Mouse (Mus musculus): ENCODE data around the gene Cldn12. TPM values are rescaled to one million over a fixed set of nuclear protein-coding genes. Genes with fewer than 3 reads are reported as not detected.

Cldn12 gene
- 38.0 and 38.1 TPM in 2 replicates for polyA plus RNA-seq (2012; rRNA removed)

DNA sequence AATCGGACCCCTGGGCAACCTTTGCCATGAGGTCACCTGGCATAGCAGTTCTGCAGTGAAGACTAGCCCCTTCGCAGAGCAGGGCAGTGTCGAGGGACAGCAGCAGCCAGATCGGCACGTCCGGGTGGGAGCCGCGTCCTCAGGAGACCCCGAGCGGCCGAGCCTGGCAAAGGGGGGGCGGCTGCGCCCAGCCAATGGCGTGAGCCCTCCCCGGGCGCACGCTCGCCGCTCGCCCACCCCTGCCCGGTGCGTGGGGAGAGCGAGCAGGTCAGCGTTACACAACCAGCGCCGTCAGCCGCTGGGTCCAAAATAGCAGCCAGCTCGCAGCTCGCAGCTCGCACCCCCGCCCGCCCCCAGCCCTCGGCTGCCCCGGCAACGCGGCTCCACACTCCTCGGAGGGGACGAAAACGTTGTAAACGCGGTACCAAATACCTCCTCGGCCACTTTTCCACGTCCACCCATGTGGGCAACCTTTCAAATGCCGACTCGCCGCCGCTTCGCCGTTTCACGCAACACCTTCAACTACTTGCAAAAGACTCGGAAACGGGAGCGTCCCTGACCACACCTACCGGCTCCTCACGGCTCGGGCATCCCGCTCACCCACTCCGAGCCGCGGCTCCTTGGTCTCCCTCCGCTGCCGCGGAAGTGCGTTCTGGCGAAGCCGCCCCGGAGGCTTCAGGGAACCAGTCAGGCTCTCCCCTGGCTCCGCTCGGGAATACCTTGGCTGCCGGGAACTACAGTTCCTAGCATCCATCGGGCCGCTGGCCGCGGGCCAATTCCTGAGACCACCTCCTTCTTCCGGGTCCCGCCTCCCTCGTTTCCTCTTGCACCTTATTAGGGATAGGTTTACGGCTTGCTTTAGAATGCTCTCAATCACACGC, at the start of gene Cldn12:
Cldn12 (minus strand) TSS at position 763 of the 881 bp plus-strand sequence.
- TF ChIP-seq POLR2A (IDR thresholded peaks at IDR 0.05; ENCODE audit: extremely low read depth, insufficient read depth, low read length) (no peak), CTCF (IDR thresholded peaks at IDR 0.05; ENCODE audit: extremely low read depth, insufficient read depth, low read length) (no peak)
- Histone ChIP-seq H3K4me3 (ENCODE audit: insufficient read depth, low read length) (peak within 1 kb of the TSS; percentile 85), H3K4me1 (ENCODE audit: control insufficient read depth, insufficient read depth, low read length) (peaks cover 2% of the 10 kb centered on the region; the same call in 1 of the 2 replicates), H3K27ac (ENCODE audit: insufficient read depth, low read length) (peak within 1 kb of the TSS; percentile 96)

DNA sequence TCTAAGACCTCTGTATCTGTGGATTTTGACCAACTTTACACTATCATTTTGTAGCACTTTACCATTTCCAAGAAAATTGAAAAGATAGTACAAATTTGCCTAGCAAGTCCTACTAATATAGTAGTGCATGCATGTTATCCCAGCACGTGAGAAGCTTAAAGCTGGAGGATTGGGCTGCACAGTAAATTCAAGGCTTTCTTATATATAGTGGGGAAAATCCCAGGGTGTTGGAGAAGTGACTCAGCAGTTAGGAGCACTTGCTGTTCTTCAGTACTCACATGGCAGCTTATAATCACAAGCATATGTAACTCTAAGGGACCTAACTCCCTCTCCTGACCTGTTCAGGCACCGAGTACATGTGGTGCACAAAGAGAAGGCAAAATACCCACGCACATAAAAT, 47.7 kb upstream of the Cldn12 start:
- H3K4me1 ChIP-seq (ENCODE audit: control insufficient read depth, insufficient read depth, low read length): no peaks in the 10 kb centered on the region
- H3K27ac ChIP-seq (ENCODE audit: insufficient read depth, low read length): no peak overlapping the region
- no peak overlapping the region for H3K4me3 ChIP-seq (ENCODE audit: insufficient read depth, low read length)
- TF ChIP-seq CTCF (IDR thresholded peaks at IDR 0.05; ENCODE audit: extremely low read depth, insufficient read depth, low read length) (no peak), POLR2A (IDR thresholded peaks at IDR 0.05; ENCODE audit: extremely low read depth, insufficient read depth, low read length) (no peak)

DNA sequence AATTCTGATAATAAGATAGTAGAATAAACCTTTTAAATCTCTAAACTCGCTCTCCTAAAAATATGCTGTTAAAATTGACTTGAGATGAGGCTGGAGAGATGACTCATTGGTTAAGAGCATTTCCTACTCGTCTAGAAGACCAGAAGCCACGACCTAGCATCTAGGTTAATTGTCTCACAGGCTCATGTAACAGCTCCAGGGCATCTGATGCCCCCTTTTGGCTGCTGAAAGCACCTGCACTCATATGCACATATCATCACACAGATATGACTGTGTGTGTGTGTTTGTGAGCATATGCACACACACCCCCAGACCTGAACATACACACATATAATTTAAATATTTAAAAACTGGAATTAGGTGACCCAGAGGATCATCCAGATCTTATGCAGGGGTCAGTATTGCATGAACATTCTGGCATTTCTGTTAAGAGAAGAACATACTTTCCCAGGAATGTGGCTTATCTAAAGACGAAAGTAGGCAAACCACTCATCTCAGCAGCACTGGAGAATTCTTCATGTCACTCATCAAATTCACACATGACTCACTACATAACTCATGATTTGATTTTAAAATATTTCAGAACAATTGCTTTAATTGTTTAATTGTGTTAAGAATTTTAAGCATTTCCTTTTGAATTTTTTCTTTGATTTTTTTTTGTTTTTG, 46.4 kb upstream of the Cldn12 start:
- H3K27ac ChIP-seq (ENCODE audit: insufficient read depth, low read length): no peak overlapping the region
- H3K4me3 ChIP-seq (ENCODE audit: insufficient read depth, low read length): no peak overlapping the region
- no peaks in the 10 kb centered on the region for H3K4me1 ChIP-seq (ENCODE audit: control insufficient read depth, insufficient read depth, low read length)
- TF ChIP-seq POLR2A (IDR thresholded peaks at IDR 0.05; ENCODE audit: extremely low read depth, insufficient read depth, low read length) (no peak), CTCF (IDR thresholded peaks at IDR 0.05; ENCODE audit: extremely low read depth, insufficient read depth, low read length) (no peak)

DNA sequence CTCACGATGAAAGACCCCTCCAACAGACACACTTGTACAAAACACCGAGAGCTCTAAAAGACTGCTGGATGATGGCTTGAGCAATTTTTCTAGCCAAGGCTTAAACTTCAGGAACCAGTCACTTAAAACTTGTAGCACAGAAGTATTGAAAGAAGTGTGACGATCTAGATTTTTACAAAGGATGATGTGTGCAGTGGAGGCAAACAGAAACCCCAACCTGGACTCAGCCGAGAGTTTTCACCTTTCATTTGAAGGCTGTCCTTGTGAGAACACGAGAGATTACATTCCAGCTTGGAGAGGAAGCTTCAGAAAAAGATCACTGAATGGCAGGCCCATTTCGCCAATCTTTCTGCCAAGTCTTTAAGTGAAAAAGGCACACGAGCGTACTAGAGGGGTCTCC, 45.0 kb upstream of the Cldn12 start:
- TF ChIP-seq POLR2A (IDR thresholded peaks at IDR 0.05; ENCODE audit: extremely low read depth, insufficient read depth, low read length): no peak
- Histone ChIP-seq H3K4me1 (ENCODE audit: control insufficient read depth, insufficient read depth, low read length) (no peaks in the 10 kb centered on the region), H3K27ac (ENCODE audit: insufficient read depth, low read length) (no peak overlapping the region), H3K4me3 (ENCODE audit: insufficient read depth, low read length) (peak overlapping the region; percentile 64)

DNA sequence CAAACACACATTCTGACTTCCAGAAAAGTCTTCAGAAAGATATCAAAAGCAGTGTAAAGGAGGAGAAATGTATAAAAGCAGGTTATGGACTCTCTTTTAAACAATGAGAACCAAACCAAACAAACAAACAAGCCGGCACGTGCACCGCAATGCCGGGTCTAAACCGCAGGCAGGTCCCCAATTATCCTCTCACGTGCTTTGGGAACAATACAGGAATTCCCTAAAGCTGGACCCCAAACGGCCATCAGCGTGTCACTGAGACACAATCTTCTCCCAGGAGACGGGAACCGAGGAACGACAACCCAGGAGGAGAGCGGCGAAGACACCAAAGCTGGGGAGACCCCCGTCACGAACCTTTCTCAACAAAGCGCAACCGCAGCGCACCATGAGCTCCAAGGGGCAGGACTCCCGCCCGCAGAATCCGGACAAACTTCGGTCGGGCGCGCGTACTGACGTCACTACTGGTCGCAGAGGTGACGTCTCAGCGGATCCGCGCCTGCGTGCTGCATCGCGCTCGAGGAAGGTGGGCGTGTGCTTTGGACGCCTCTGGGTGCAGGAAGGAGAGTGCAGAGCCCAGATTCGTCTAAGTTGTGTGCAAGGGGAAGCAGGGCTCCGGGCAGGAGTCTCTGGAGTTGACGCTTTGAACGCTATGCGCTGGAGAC, 44.5 kb upstream of the Cldn12 start, which contains the start of gene Gtpbp10:
Gtpbp10 (minus strand) TSS at position 460 of the 662 bp plus-strand sequence.
- Histone ChIP-seq H3K27ac (ENCODE audit: insufficient read depth, low read length) (no peak within 1 kb of the TSS), H3K4me1 (ENCODE audit: control insufficient read depth, insufficient read depth, low read length) (no peaks in the 10 kb centered on the region), H3K4me3 (ENCODE audit: insufficient read depth, low read length) (peak within 1 kb of the TSS; percentile 64)
- TF ChIP-seq CTCF (IDR thresholded peaks at IDR 0.05; ENCODE audit: extremely low read depth, insufficient read depth, low read length): no peak
- TF ChIP-seq POLR2A (IDR thresholded peaks at IDR 0.05; ENCODE audit: extremely low read depth, insufficient read depth, low read length): peak; percentile 91

DNA sequence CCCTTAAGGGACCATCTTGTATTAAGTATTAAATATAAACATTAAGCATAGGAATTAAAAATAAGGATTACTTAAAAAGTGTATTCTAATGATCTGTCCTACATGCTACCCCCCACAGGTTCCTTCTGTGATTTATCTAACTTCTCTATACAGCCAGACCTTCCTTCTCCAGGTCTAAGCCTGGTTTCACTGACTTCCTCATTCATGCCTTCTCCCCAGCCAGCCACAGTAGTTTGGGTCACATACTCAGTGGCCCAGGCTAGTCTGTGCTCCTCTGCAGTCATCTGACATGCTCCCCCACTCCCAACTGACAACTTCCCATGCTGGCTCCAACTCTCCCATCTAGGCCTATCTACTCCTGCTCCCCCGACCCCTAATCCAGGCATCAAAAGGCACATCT, 36.4 kb upstream of the Cldn12 start:
- Histone ChIP-seq H3K4me1 (ENCODE audit: control insufficient read depth, insufficient read depth, low read length) (no peaks in the 10 kb centered on the region), H3K4me3 (ENCODE audit: insufficient read depth, low read length) (no peak overlapping the region), H3K27ac (ENCODE audit: insufficient read depth, low read length) (no peak overlapping the region)
- no peak for TF ChIP-seq POLR2A (IDR thresholded peaks at IDR 0.05; ENCODE audit: extremely low read depth, insufficient read depth, low read length)
- TF ChIP-seq CTCF (IDR thresholded peaks at IDR 0.05; ENCODE audit: extremely low read depth, insufficient read depth, low read length): no peak

DNA sequence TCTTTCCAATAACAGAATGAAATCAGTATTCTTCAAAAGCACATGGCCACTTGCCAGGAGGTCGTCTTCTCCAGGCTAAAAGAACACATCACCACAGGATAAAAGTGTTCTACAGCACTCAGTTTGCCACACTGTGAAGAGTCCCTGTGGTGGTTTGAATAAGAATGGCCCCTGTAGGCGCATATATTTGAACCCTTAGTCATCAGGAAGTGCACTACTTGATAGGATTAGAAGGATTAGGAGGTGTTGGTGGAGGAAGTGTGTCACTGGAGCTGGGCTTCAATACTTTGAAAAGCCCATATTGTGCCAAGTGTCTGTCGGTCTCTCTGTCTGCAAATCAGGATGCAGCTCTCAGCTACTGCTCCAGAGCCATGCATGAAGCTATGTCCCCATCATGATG, 25.6 kb upstream of the Cldn12 start:
- Histone ChIP-seq H3K4me1 (ENCODE audit: control insufficient read depth, insufficient read depth, low read length) (no peaks in the 10 kb centered on the region), H3K27ac (ENCODE audit: insufficient read depth, low read length) (no peak overlapping the region), H3K4me3 (ENCODE audit: insufficient read depth, low read length) (no peak overlapping the region)
- TF ChIP-seq CTCF (IDR thresholded peaks at IDR 0.05; ENCODE audit: extremely low read depth, insufficient read depth, low read length): no peak
- no peak for TF ChIP-seq POLR2A (IDR thresholded peaks at IDR 0.05; ENCODE audit: extremely low read depth, insufficient read depth, low read length)

DNA sequence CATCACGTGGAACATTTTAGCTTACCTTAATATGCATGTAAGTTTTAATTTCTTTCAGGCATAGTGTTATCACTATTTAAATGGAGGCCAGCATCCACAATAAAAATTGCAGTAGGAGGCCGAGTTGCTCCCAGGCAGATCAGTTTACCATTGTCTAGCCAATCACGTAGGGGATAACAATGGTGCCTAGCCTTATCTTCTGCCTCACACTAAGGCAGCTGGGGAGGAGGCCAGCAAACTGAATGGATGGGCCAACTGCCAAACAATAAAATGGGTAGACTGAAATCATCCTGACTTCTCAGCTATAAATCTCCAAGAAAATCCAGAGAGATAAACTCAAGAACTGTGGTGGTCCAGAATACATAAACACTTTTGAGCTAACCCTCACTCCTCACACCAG, 25.0 kb upstream of the Cldn12 start:
- Histone ChIP-seq H3K4me1 (ENCODE audit: control insufficient read depth, insufficient read depth, low read length) (no peaks in the 10 kb centered on the region), H3K4me3 (ENCODE audit: insufficient read depth, low read length) (no peak overlapping the region), H3K27ac (ENCODE audit: insufficient read depth, low read length) (no peak overlapping the region)
- TF ChIP-seq CTCF (IDR thresholded peaks at IDR 0.05; ENCODE audit: extremely low read depth, insufficient read depth, low read length) (no peak), POLR2A (IDR thresholded peaks at IDR 0.05; ENCODE audit: extremely low read depth, insufficient read depth, low read length) (no peak)

DNA sequence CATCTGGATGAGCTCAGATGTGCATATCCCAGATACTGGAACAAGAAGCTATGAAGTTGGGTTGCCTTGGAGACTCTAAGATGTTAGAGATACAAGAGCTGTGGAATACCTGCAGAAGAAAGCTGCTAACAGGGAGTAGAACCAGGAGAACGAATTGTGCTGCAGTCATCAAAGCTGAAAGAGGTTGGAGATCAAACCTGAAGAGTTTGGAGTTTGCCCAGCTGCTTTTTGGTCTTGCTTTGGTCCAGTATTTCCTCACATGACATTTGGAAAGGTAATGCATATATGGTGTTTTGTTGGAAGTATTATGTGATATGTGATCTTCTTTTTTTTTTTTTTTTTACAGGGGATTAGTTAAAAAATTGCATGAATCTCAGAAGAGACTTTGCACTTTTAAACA, 21.4 kb upstream of the Cldn12 start:
- H3K27ac ChIP-seq (ENCODE audit: insufficient read depth, low read length): no peak overlapping the region
- TF ChIP-seq POLR2A (IDR thresholded peaks at IDR 0.05; ENCODE audit: extremely low read depth, insufficient read depth, low read length): no peak
- H3K4me3 ChIP-seq (ENCODE audit: insufficient read depth, low read length): no peak overlapping the region
- no peaks in the 10 kb centered on the region for H3K4me1 ChIP-seq (ENCODE audit: control insufficient read depth, insufficient read depth, low read length)

Measured in cortical plate, adult 2 months (tissue).